Mouse (Mus musculus) heart, adult 9 months (tissue): ENCODE measurements around the gene Arhgef28.
A peak's percentile ranks its signal among the peaks of the same experiment; 100 is the strongest.
"Not testable (repeated sequence)": the region's sequence is repeated elsewhere in the genome, so short reads cannot be mapped to it uniquely, and the experiment has no call there.

Experiments
- DNase-seq, 2 experiments: peaks; one replicate each; pipeline ENCODE4 v3.0.0; 2022; ENCODE audit warnings: low spot score in 2 of 2

The Arhgef28 gene

GRCm38 (mm10) chr13:98073190-98073589, 133.0 kb downstream of the Arhgef28 start:
- DNase-seq: no peak

GRCm38 (mm10) chr13:98070458-98070857, 135.8 kb downstream of the Arhgef28 start:
- no peak for DNase-seq

- no peak for DNase-seq
These were observed 136.6 kb downstream of the Arhgef28 start for GRCm38 (mm10) chr13:98069646-98070045.

GRCm38 (mm10) chr13:98062843-98063242, 143.4 kb downstream of the Arhgef28 start:
- no peak for DNase-seq

GRCm38 (mm10) chr13:98060121-98060520, 146.1 kb downstream of the Arhgef28 start:
- not testable (repeated sequence) for DNase-seq

- no peak for DNase-seq
These were observed 151.0 kb downstream of the Arhgef28 start for GRCm38 (mm10) chr13:98055194-98055593.

GRCm38 (mm10) chr13:98040628-98041150, 165.6 kb downstream of the Arhgef28 start:
- DNase-seq: peak in 1 of 2 experiments; percentile 31

GRCm38 (mm10) chr13:98038731-98039130, 167.5 kb downstream of the Arhgef28 start:
- no peak for DNase-seq

GRCm38 (mm10) chr13:98037693-98038092, 168.5 kb downstream of the Arhgef28 start:
- no peak for DNase-seq

- DNase-seq: peak in 1 of 2 experiments; percentile 42
These were observed 174.6 kb downstream of the Arhgef28 start for GRCm38 (mm10) chr13:98031642-98031960.

GRCm38 (mm10) chr13:98030959-98031641, 175.1 kb downstream of the Arhgef28 start:
- peak; percentile 83 to 89 for DNase-seq

GRCm38 (mm10) chr13:98030041-98030440, 176.2 kb downstream of the Arhgef28 start:
- peak in 1 of 2 experiments; percentile 36 for DNase-seq

- DNase-seq: no peak
These were observed 177.5 kb downstream of the Arhgef28 start for GRCm38 (mm10) chr13:98028711-98029250.

- peak; percentile 85 for DNase-seq
These were observed 178.5 kb downstream of the Arhgef28 start for GRCm38 (mm10) chr13:98027641-98028204.

GRCm38 (mm10) chr13:98027122-98027521, 179.1 kb downstream of the Arhgef28 start:
- DNase-seq: no peak

- DNase-seq: peak; percentile 44 to 58
These were observed 180.3 kb downstream of the Arhgef28 start for GRCm38 (mm10) chr13:98025706-98026504.

- DNase-seq: no peak
These were observed 181.1 kb downstream of the Arhgef28 start for GRCm38 (mm10) chr13:98025162-98025561.

- no peak for DNase-seq
These were observed 181.6 kb downstream of the Arhgef28 start for GRCm38 (mm10) chr13:98024680-98025079.

- no peak for DNase-seq
These were observed 184.3 kb downstream of the Arhgef28 start for GRCm38 (mm10) chr13:98021906-98022305.

GRCm38 (mm10) chr13:98018837-98019236, 187.4 kb downstream of the Arhgef28 start:
- DNase-seq: not testable (repeated sequence)

GRCm38 (mm10) chr13:98016923-98017588, 189.2 kb downstream of the Arhgef28 start:
- no peak for DNase-seq
